Mouse (Mus musculus) hindbrain, embryonic 11.5 days (tissue): ENCODE measurements around the gene Ly6f. TPM values are rescaled to one million over a fixed set of nuclear protein-coding genes. Genes with fewer than 3 reads are reported as not detected.

Experiments
- ATAC-seq: fragments of 200-750 bp; cut with Nextera tagmentation; 2 replicates; pipeline ENCODE4 v1.8.0; 2017; ENCODE audit warnings: mild to moderate bottlenecking, moderate TSS enrichment, moderate library complexity; ENCODE audit not compliant: low FRiP score
- DNase-seq: peaks from one replicate; pipeline ENCODE4 v3.0.0-alpha.2; 2015; ENCODE audit warnings: low spot score
- H3K27ac ChIP-seq: fragments of 300-500 bp; sonication (generic); 2 replicates; pipeline ENCODE4 v1.5.1; 2014; ENCODE audit warnings: mild to moderate bottlenecking, low read depth, low read length
- H3K27me3 ChIP-seq: fragments of 300-500 bp; sonication (generic); 2 replicates; pipeline ENCODE4 v1.6.1; 2014; ENCODE audit warnings: mild to moderate bottlenecking, low read length, moderate library complexity, mixed read lengths; ENCODE audit not compliant: control insufficient read depth, insufficient read depth
- H3K36me3 ChIP-seq: fragments of 300-500 bp; sonication (generic); 2 replicates; pipeline ENCODE4 v1.6.1; 2014; ENCODE audit warnings: mild to moderate bottlenecking, low read length, moderate library complexity, mixed read lengths; ENCODE audit not compliant: control insufficient read depth, insufficient read depth
- H3K4me1 ChIP-seq: fragments of 300-500 bp; sonication (generic); replicated peaks from 2 replicates; pipeline ENCODE4 v1.6.1; 2014; ENCODE audit warnings: low read length, mixed read lengths; ENCODE audit not compliant: control insufficient read depth, insufficient read depth
- H3K4me2 ChIP-seq: fragments of 300-500 bp; sonication (generic); replicated peaks from 2 replicates; pipeline ENCODE4 v1.6.1; 2014; ENCODE audit warnings: mild to moderate bottlenecking, low read depth, low read length
- H3K4me3 ChIP-seq: fragments of 300-500 bp; sonication (generic); 2 replicates; pipeline ENCODE4 v1.5.1; 2014; ENCODE audit warnings: low read depth, low read length
- H3K9ac ChIP-seq: fragments of 300-500 bp; sonication (generic); 2 replicates; pipeline ENCODE4 v1.6.1; 2014; ENCODE audit warnings: low read depth, low read length
- H3K9me3 ChIP-seq: fragments of 300-500 bp; sonication (generic); 2 replicates; pipeline ENCODE4 v1.6.1; 2016; ENCODE audit warnings: low read length; ENCODE audit not compliant: control insufficient read depth
- WGBS: fragments of 180-500 bp; shearing (Covaris S2); extraction: QIAGEN DNeasy Blood & Tissue Kit; methylation state at CpG from one replicate; pipeline ENCODE4 v1.1.7; 2014; 5-methylcytosine and 5-hydroxymethylcytosine counted together
- polyA plus RNA-seq: library from polyadenylated mRNA; unstranded; fragments of >200 nt; fragmentation: Nextera tagmentation; extraction: Ambion mirVana; gene quantifications from 2 replicates; pipeline ENCODE4 v1.2.1, GENCODE M21; 2014

Ly6f gene
- polyA plus RNA-seq, 1 experiment from 2014 or later = not detected

DNA sequence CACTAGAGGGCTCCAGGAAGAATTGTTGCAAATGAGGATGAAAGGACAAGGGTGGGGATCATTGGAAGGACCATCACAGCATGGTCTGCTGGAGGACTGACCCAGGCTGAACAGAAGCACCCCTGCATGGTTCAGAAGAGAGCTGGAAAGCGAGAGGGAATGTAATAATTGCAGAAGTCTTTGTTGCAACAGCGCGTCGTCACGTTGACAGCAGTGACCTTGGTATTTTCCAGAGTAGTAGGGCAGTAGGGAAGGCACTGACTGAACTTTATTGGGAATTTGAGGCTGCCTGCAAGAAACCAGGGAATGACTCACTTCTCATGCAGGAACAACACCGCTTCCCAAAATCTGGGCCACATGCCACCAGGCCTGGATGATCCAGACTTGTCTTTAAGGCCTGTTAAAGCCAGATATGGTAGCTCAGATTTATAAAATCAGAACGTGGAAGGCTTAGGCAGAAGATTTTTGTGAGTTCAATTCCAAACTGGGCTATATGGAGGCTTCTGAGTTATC, 25.7 kb downstream of the Ly6f start:
- Histone ChIP-seq H3K4me3 (no peak overlapping the region), H3K27ac (no peak overlapping the region), H3K27me3 (no peaks in the 10 kb centered on the region), H3K9ac (no peak overlapping the region), H3K4me2 (no peak overlapping the region), H3K4me1 (no peaks in the 10 kb centered on the region), H3K9me3 (no peaks in the 10 kb centered on the region), H3K36me3 (no peaks in the 10 kb centered on the region)
- DNase-seq (no peak), ATAC-seq (no peak)
- 86% methylated on average over 7 of the region's 7 CpGs for WGBS

DNA sequence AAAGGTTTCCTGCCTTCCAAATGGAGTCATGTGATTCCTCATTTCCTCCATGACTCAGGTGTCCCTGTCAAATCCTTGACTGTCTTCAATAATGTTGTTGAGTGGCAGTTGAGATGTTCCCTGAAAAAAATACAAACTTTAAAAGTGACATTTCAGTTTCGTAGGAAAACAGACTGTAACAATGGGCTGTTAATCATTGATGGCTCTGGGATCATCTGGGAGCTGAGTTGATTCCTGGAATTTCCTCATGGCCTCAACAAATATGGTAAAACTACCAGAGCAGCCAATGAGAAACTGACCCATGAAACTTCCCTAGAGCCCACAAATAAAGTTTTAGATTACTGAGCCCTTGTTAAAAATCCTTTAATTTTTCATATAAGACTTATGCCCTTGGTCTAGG, 37.9 kb downstream of the Ly6f start:
- DNase-seq = no peak
- H3K4me2 ChIP-seq = no peak overlapping the region
- 66% methylated on average over 1 of the region's 1 CpGs for WGBS
- no peaks in the 10 kb centered on the region for H3K9me3 ChIP-seq
- no peak overlapping the region for H3K9ac ChIP-seq
- ATAC-seq = no peak
- H3K36me3 ChIP-seq = no peaks in the 10 kb centered on the region
- H3K27me3 ChIP-seq = no peaks in the 10 kb centered on the region
- H3K27ac ChIP-seq = no peak overlapping the region
- no peaks in the 10 kb centered on the region for H3K4me1 ChIP-seq
- H3K4me3 ChIP-seq = no peak overlapping the region

DNA sequence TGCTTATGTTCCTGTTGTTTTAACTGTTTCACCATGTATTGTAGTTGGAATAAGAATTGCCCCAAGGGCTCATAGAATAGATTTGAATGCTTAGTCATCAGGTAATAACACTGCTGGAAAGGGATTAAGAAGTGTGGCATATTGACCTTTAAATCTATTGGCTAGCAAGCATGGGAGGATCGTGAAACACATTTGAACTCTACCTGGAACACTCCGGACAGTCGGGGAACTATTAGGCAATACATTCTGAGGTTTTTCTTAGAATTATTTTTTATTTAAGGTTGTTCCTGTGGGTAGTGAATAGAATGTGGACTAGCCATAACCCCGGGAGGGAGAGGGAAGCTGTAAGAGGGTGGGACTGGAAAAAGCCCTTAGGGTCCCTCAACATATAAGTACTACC, 41.0 kb downstream of the Ly6f start:
- H3K4me3 ChIP-seq = no peak overlapping the region
- H3K9me3 ChIP-seq = no peaks in the 10 kb centered on the region
- H3K27me3 ChIP-seq = no peaks in the 10 kb centered on the region
- H3K9ac ChIP-seq = no peak overlapping the region
- DNase-seq = no peak
- H3K4me2 ChIP-seq = no peak overlapping the region
- ATAC-seq = no peak
- WGBS = 92% methylated on average over 4 of the region's 4 CpGs
- H3K27ac ChIP-seq = no peak overlapping the region
- H3K4me1 ChIP-seq = no peaks in the 10 kb centered on the region
- no peaks in the 10 kb centered on the region for H3K36me3 ChIP-seq

DNA sequence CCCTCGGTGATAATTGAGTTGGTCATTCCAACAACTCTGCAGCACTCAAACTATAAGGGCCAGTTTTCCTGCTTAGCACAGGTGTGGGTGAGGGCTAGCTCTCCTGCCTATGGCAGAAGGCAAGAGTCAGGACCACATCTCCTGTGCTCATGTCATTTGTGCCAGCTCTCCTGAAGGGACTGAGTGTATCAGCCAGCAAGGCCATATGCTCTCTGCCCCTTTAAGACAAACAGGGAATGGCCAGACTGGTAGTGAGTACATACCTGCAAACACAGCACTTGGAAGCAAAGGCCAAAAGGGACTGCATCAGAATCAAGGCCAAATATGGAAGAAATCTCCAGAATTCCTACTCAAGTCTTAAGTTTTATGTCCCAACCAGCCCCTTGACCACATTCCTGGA, 41.7 kb downstream of the Ly6f start:
- no peak for ATAC-seq
- Histone ChIP-seq H3K27ac (no peak overlapping the region), H3K4me3 (no peak overlapping the region), H3K9me3 (no peaks in the 10 kb centered on the region), H3K36me3 (no peaks in the 10 kb centered on the region), H3K4me1 (no peaks in the 10 kb centered on the region), H3K9ac (no peak overlapping the region), H3K27me3 (no peaks in the 10 kb centered on the region), H3K4me2 (no peak overlapping the region)
- no peak for DNase-seq
- 100% methylated on average over 1 of the region's 1 CpGs for WGBS

DNA sequence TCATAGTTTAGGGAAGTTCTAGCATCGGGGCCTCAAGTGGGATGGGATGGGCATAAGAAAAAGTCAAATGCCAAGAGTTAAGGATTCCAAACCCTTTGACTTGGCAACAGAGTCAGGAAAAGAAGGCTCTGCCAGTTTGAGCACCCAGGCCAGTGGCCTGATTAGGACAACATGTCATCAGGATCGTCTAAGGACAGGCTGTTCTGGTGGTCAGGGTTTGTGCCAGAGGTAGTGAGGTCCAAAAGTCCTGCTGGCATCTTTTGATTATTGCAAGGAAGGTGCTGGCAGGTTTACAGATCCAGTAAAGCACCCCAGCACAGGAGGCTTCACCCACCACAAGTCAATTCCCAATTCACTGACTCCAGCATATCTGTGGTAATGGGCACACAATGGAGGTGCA, 46.2 kb downstream of the Ly6f start:
- WGBS = 92% methylated on average over 2 of the region's 2 CpGs
- Histone ChIP-seq H3K4me2 (no peak overlapping the region), H3K4me1 (no peaks in the 10 kb centered on the region), H3K27ac (no peak overlapping the region), H3K4me3 (no peak overlapping the region), H3K9me3 (no peaks in the 10 kb centered on the region), H3K9ac (no peak overlapping the region), H3K36me3 (no peaks in the 10 kb centered on the region), H3K27me3 (no peaks in the 10 kb centered on the region)
- DNase-seq = no peak
- ATAC-seq = no peak

DNA sequence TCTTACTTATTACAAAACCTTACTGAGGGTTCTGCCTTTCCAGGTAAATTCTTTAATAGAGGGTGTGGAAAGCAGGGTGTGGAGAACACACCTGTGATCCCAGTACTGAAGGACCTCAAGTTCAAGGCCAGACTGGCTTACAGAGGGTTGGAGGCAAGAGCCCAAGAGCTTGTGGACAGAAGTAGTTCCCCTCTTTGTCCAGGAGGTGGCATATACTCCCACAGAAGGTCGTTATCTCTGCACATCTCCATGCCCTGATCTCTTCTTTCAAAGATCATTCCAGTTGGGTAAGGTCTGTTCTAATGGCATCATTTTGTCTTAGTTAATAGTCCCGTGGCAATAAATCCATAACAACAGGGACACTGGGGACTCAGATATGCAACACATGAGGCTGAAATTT, 49.0 kb downstream of the Ly6f start:
- Histone ChIP-seq H3K36me3 (no peaks in the 10 kb centered on the region), H3K27ac (no peak overlapping the region), H3K9ac (no peak overlapping the region), H3K27me3 (no peaks in the 10 kb centered on the region), H3K9me3 (no peaks in the 10 kb centered on the region; the same call in 1 of the 2 replicates), H3K4me1 (no peaks in the 10 kb centered on the region), H3K4me3 (no peak overlapping the region), H3K4me2 (no peak overlapping the region)
- ATAC-seq (no peak), DNase-seq (no peak)
- WGBS = 70% methylated on average over 2 of the region's 2 CpGs

DNA sequence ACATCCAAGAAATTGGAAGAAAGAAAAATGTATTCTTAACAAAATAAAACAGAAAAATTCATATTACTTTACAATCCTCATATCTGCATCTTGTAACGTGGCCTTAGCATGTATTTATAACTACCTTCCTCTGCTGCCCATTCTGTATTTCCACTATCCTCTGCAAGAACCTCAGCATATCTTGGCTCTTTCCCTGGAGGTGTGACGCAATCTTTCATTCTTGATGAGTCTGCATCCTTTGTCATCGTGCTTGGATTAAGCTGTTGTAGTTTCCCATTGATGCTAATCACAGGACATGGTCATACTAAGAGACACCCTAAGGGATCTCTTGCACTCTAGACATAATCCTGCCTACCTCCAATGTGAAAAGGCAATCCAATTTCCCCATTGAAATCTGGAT, 50.4 kb downstream of the Ly6f start:
- Histone ChIP-seq H3K27me3 (no peaks in the 10 kb centered on the region), H3K9ac (no peak overlapping the region), H3K27ac (no peak overlapping the region), H3K4me2 (no peak overlapping the region), H3K9me3 (peaks cover 3% of the 10 kb centered on the region; the same call in 1 of the 2 replicates), H3K4me1 (no peaks in the 10 kb centered on the region), H3K36me3 (no peaks in the 10 kb centered on the region), H3K4me3 (no peak overlapping the region)
- WGBS = 81% methylated on average over 3 of the region's 3 CpGs
- no peak for DNase-seq
- ATAC-seq = no peak

DNA sequence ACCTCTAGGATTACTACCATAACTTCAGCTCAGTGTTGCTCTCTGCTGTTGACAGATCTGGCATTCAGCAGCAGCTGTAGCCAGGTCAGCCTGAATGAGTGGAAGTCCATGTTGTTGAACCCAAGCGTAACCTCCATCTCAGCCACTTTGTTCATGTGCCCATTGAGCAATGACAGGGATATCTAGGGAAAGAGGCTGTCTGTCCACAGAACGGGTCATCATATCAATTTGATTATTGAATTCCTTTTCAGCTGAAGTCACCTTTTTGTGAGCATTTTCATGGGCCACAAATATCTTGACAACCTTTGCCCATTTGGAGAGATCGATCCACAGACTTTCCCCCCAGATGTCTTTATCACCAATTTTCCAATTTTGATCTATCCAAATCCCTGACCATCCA, 51.9 kb downstream of the Ly6f start:
- WGBS = 93% methylated on average over 3 of the region's 3 CpGs
- Histone ChIP-seq H3K9me3 (peaks cover 3% of the 10 kb centered on the region; the same call in 1 of the 2 replicates), H3K27me3 (no peaks in the 10 kb centered on the region), H3K4me1 (no peaks in the 10 kb centered on the region), H3K4me2 (no peak overlapping the region), H3K4me3 (no peak overlapping the region), H3K36me3 (no peaks in the 10 kb centered on the region), H3K27ac (no peak overlapping the region), H3K9ac (no peak overlapping the region)
- no peak for DNase-seq
- no peak for ATAC-seq
